Mouse (Mus musculus): ENCODE data around the gene Pfn1. TPM values are rescaled to one million over a fixed set of nuclear protein-coding genes. Genes with fewer than 3 reads are reported as not detected.

Gene Pfn1
- polyA plus RNA-seq, 1 experiment from 2014 or later, result 1,672 TPM

- Histone ChIP-seq H3K27me3 (no peaks in the 10 kb centered on the region), H3K9ac (no peak overlapping the region), H3K4me3 (no peak overlapping the region), H3K4me2 (no peak overlapping the region), H3K36me3 (peaks cover 50% of the 10 kb centered on the region), H3K9me3 (no peaks in the 10 kb centered on the region), H3K27ac (no peak overlapping the region), H3K4me1 (peaks cover 33% of the 10 kb centered on the region)
- ATAC-seq (ENCODE audit: insufficient number of reproducible peaks, insufficient read depth, low FRiP score, low TSS enrichment, low read depth), result no peak
- 87% methylated on average over 8 of the region's 8 CpGs for WGBS
Measured at GRCm38 (mm10) chr11:70660571-70660970, 6.1 kb upstream of the Pfn1 start.

- Histone ChIP-seq H3K27ac (peak overlapping the region; percentile 14; the same call in 1 of the 2 replicates), H3K9me3 (no peaks in the 10 kb centered on the region), H3K9ac (0 out of 2 replicates have a peak overlapping the region, but pooled peaks have one; percentile 100), H3K4me1 (peaks cover 34% of the 10 kb centered on the region), H3K36me3 (peaks cover 34% of the 10 kb centered on the region), H3K27me3 (no peaks in the 10 kb centered on the region), H3K4me3 (no peak overlapping the region), H3K4me2 (0 out of 2 replicates have a peak overlapping the region, but pooled peaks have one; percentile 5)
- no peak for ATAC-seq (ENCODE audit: insufficient number of reproducible peaks, insufficient read depth, low FRiP score, low TSS enrichment, low read depth)
- 69% methylated on average over 8 of the region's 8 CpGs for WGBS
Measured at GRCm38 (mm10) chr11:70658942-70659341, 4.5 kb upstream of the Pfn1 start.

GRCm38 (mm10) chr11:70658521-70658920 lies 4.1 kb upstream of the Pfn1 start:
- ATAC-seq (ENCODE audit: insufficient number of reproducible peaks, insufficient read depth, low FRiP score, low TSS enrichment, low read depth), result no peak
- H3K9me3 ChIP-seq, result no peaks in the 10 kb centered on the region
- H3K4me2 ChIP-seq, result 0 out of 2 replicates have a peak overlapping the region, but pooled peaks have one; percentile 5
- peaks cover 34% of the 10 kb centered on the region for H3K4me1 ChIP-seq
- no peak overlapping the region for H3K4me3 ChIP-seq
- peaks cover 29% of the 10 kb centered on the region for H3K36me3 ChIP-seq
- no peaks in the 10 kb centered on the region for H3K27me3 ChIP-seq
- H3K27ac ChIP-seq, result peak overlapping the region; percentile 14; the same call in 1 of the 2 replicates
- WGBS, result 76% methylated on average over 5 of the region's 5 CpGs
- H3K9ac ChIP-seq, result 0 out of 2 replicates have a peak overlapping the region, but pooled peaks have one; percentile 100

GRCm38 (mm10) chr11:70657991-70658390 lies 3.5 kb upstream of the Pfn1 start:
- 0 out of 2 replicates have a peak overlapping the region, but pooled peaks have one; percentile 97 for H3K4me2 ChIP-seq
- WGBS, result 47% methylated on average over 9 of the region's 9 CpGs
- peaks cover 35% of the 10 kb centered on the region for H3K4me1 ChIP-seq
- H3K27me3 ChIP-seq, result no peaks in the 10 kb centered on the region
- H3K4me3 ChIP-seq, result no peak overlapping the region
- peaks cover 24% of the 10 kb centered on the region for H3K36me3 ChIP-seq
- no peaks in the 10 kb centered on the region for H3K9me3 ChIP-seq
- ATAC-seq (ENCODE audit: insufficient number of reproducible peaks, insufficient read depth, low FRiP score, low TSS enrichment, low read depth), result no peak
- 0 out of 2 replicates have a peak overlapping the region, but pooled peaks have one; percentile 100 for H3K9ac ChIP-seq
- H3K27ac ChIP-seq, result peak overlapping the region; percentile 14; the same call in 1 of the 2 replicates

GRCm38 (mm10) chr11:70657573-70657972 lies 3.1 kb upstream of the Pfn1 start:
- H3K9ac ChIP-seq, result peak overlapping the region; percentile 100; the same call in 1 of the 2 replicates
- H3K27me3 ChIP-seq, result no peaks in the 10 kb centered on the region
- no peaks in the 10 kb centered on the region for H3K9me3 ChIP-seq
- H3K4me3 ChIP-seq, result no peak overlapping the region
- peaks cover 24% of the 10 kb centered on the region for H3K36me3 ChIP-seq
- peaks cover 39% of the 10 kb centered on the region for H3K4me1 ChIP-seq
- peak overlapping the region; percentile 97 for H3K27ac ChIP-seq
- 44% methylated on average over 6 of the region's 6 CpGs for WGBS
- peak overlapping the region; percentile 97; the same call in 1 of the 2 replicates for H3K4me2 ChIP-seq
- ATAC-seq (ENCODE audit: insufficient number of reproducible peaks, insufficient read depth, low FRiP score, low TSS enrichment, low read depth), result no peak

- Histone ChIP-seq H3K4me1 (peaks cover 46% of the 10 kb centered on the region), H3K27me3 (no peaks in the 10 kb centered on the region), H3K27ac (peak within 1 kb of the TSS; percentile 97), H3K9ac (peak within 1 kb of the TSS; percentile 100), H3K9me3 (no peaks in the 10 kb centered on the region), H3K4me2 (peak within 1 kb of the TSS; percentile 97), H3K36me3 (peaks cover 24% of the 10 kb centered on the region), H3K4me3 (peak within 1 kb of the TSS; percentile 100)
- 12% methylated on average over 3 of the region's 3 CpGs for WGBS
- ATAC-seq (ENCODE audit: insufficient number of reproducible peaks, insufficient read depth, low FRiP score, low TSS enrichment, low read depth), result no peak
Measured at GRCm38 (mm10) chr11:70656964-70657363, 2.5 kb upstream of the Pfn1 start, which contains the start of gene Eno3. TSS of gene Eno3 (plus strand) at chr11:70657202.

GRCm38 (mm10) chr11:70656456-70656927 lies 2.0 kb upstream of the Pfn1 start:
- Histone ChIP-seq H3K4me2 (peak overlapping the region; percentile 97), H3K4me3 (peak overlapping the region; percentile 100), H3K27me3 (no peaks in the 10 kb centered on the region), H3K27ac (peak overlapping the region; percentile 97), H3K4me1 (peaks cover 49% of the 10 kb centered on the region), H3K9me3 (no peaks in the 10 kb centered on the region), H3K36me3 (peaks cover 25% of the 10 kb centered on the region), H3K9ac (peak overlapping the region; percentile 100)
- ATAC-seq (ENCODE audit: insufficient number of reproducible peaks, insufficient read depth, low FRiP score, low TSS enrichment, low read depth), result 0 out of 2 replicates have a peak, but pooled peaks have one; percentile 17
- 5% methylated on average over 16 of the region's 16 CpGs for WGBS

- peak overlapping the region; percentile 97 for H3K4me2 ChIP-seq
- H3K9ac ChIP-seq, result peak overlapping the region; percentile 100
- peaks cover 26% of the 10 kb centered on the region for H3K36me3 ChIP-seq
- under 1% methylated on average over 61 of the region's 61 CpGs for WGBS
- no peaks in the 10 kb centered on the region for H3K27me3 ChIP-seq
- H3K27ac ChIP-seq, result peak overlapping the region; percentile 97
- H3K4me1 ChIP-seq, result peaks cover 56% of the 10 kb centered on the region
- 0 out of 2 replicates have a peak, but pooled peaks have one; percentile 10 for ATAC-seq (ENCODE audit: insufficient number of reproducible peaks, insufficient read depth, low FRiP score, low TSS enrichment, low read depth)
- H3K4me3 ChIP-seq, result peak overlapping the region; percentile 100
- H3K9me3 ChIP-seq, result no peaks in the 10 kb centered on the region
Measured at GRCm38 (mm10) chr11:70655571-70656455, 1.4 kb upstream of the Pfn1 start.

GRCm38 (mm10) chr11:70654923-70655570 lies 603 bp upstream of the Pfn1 start:
- Histone ChIP-seq H3K4me2 (peak overlapping the region; percentile 97), H3K36me3 (peaks cover 29% of the 10 kb centered on the region), H3K4me1 (peaks cover 62% of the 10 kb centered on the region), H3K4me3 (peak overlapping the region; percentile 100), H3K27me3 (no peaks in the 10 kb centered on the region), H3K9ac (peak overlapping the region; percentile 100), H3K27ac (peak overlapping the region; percentile 97), H3K9me3 (no peaks in the 10 kb centered on the region)
- ATAC-seq (ENCODE audit: insufficient number of reproducible peaks, insufficient read depth, low FRiP score, low TSS enrichment, low read depth), result no peak
- 1% methylated on average over 40 of the region's 48 CpGs for WGBS

GRCm38 (mm10) chr11:70653345-70654197 lies 873 bp downstream of the Pfn1 start:
- Histone ChIP-seq H3K9ac (peak overlapping the region; percentile 100), H3K4me1 (peaks cover 73% of the 10 kb centered on the region), H3K4me2 (peak overlapping the region; percentile 97), H3K4me3 (peak overlapping the region; percentile 100), H3K9me3 (no peaks in the 10 kb centered on the region), H3K27ac (peak overlapping the region; percentile 97), H3K27me3 (no peaks in the 10 kb centered on the region), H3K36me3 (peaks cover 44% of the 10 kb centered on the region)
- ATAC-seq (ENCODE audit: insufficient number of reproducible peaks, insufficient read depth, low FRiP score, low TSS enrichment, low read depth), result peak; percentile 29; the same call in 1 of the 2 replicates
- WGBS, result under 1% methylated on average over 59 of the region's 63 CpGs
